Mouse (Mus musculus) layer of hippocampus, postnatal 10 days (tissue): ENCODE data around the gene Rpl27a. TPM values are rescaled to one million over a fixed set of nuclear protein-coding genes. Genes with fewer than 3 reads are reported as not detected.

Experiments
- DNase-seq, 2 experiments: peaks; one replicate each; pipeline ENCODE4 v3.0.0; 2021; ENCODE audit warnings: low spot score in 2 of 2
- microRNA-seq, 2 experiments: library from miRNA; unstranded; fragments of <30 nt; microRNA quantifications; one replicate each; pipeline ENCODE4 v1.2.0; 2021
- total RNA-seq, 2 experiments: library from RNA; stranded (reverse); gene quantifications; 2 replicates each; pipeline ENCODE4 v1.2.3; 2021

Rpl27a gene
- total RNA-seq, 2 experiments from 2014 or later = 148 to 164 TPM

DNA sequence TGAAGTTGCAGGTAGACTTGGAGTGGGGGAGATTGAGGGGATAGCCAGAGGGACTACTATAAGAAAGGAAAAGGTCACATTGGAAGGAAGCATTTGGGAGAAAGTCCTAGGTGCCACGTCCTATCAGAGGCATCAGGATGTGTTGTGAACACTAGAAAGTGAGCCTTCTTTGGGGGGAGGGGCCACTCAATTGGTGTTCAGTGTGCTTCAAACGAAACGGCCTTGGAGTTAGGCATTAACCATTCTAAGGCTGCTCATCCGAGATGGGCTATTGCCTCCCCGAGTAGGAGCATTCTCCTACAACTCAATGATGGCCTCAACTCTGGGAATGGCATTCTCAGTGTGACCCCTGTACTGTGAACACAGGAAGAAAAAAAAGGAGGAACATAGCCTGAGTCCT lies 43.7 kb downstream of the Rpl27a start:
- no peak for DNase-seq

DNA sequence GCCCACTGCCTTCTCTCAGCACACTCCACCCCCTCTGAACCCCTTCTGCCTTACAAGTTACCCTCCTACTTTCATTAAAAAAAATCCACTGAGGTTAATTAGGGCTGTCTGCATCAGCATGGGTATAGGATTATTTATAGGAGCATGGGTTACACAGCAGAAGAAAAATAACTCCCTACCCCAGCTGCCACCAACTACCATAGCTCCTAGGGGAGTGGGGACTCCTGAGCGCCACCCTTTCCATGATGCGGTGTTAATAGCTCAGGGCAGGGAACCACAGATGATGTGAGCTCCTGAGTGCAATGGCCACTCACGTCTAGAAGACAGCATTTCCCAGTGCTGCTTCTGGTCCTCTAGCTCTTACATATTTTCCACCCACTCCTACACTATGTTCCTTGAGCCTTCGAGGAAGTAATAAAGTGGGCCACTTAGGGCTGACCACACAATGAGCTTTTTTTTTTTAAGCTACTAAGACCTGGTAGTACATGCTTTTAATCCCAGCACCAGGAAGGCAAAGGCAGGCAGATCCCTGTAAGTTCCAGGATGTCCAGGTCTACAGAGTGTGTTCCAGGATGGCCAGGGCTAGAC lies 44.9 kb downstream of the Rpl27a start:
- no peak for DNase-seq

DNA sequence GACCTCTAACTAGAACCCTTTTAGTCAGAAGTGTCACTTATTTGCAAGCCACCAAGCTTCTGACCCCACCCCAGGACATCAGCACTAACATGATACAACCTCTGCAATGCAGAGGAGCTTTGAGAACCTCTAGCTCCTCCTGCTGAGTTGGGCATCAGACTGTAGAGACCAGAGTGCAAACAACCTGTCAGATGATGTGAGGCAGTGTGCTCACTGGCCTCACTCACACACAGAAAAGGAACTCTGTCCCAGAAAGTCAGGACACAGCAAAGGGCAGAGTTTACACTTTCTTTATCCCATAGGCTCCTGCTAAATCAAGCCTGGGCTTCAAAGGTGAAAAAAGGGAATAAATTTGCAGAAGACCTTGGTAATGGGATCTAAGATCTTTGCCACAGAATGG lies 47.4 kb downstream of the Rpl27a start:
- DNase-seq = no peak

DNA sequence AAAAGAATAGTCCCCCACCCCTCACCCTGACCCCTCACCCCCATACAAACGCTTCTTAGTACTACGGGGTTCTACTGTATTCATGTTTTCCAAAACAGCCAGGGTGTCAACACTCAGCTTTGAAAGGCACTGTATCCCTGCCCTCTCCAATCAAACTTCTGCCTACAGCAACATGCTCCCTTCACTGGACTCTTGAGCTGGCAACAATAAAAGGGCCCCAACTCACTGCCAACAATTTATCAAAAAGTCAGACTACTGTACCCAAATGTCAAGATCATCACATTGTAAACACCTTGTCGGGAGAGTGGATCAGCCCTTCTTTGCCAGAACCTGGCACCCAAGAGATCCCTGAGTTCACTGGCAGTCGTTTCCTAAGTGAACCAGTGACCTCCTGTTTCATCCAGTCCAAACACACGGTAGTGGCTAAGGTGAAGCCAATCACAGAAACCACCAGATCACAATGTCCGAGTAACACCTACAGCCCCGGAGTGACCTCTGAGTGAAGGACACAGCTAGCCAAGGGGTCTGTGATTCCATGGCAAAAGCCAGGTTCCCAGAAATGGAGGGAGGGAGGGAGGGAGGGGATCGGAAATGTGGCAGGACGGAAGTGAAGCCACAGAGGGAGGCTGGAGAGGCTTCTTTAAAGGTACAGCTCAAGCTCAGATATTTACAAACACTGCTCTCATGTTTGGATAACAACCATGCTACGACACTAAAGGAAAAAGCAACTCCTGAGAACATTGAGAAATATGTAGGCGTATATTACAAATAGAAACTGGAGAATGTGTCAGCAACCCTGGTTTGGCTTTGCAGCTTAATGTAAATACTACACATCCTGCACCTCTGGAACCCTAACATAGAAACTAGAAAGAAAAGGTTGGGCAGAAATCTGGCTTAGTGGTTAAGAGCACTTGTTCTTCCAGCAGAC lies 48.2 kb downstream of the Rpl27a start:
- DNase-seq = no peak

DNA sequence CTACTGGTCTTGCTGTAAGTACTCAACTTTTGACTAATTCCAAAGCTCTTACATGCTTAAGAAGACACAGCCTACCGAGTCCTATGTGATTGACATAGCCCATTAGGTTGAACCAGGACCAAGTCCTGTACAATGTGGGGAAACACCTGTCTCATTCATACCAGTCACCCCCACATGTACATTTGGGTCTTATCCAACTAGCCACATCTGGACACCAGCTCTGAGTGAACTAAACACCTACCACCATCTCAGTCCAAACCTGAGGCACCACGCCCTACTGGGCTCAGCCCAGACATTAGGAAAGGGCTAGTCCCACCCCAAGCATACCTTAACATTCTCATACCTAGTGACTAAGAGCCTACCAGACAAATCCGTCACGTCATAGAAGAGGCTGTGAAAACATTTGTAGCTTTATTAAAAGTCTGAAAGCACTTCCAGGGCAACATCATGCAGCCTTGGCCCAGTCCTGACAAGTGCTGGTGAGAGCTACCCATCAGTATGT lies 49.5 kb downstream of the Rpl27a start:
- no peak for DNase-seq

Small RNA genes lying within 50 kb of the gene (microRNA-seq; reads per million reads assigned to microRNA genes)
- 0 to 0.20 reads per million in 2 experiments for gene Gm47284

Other genes starting within 250 kb of the Rpl27a start
- 1 to 10 TPM; 1.3 to 1.6 TPM for gene Stk33, start 80.1 kb upstream of the Rpl27a start, total RNA-seq
- gene Trim66, start 11.0 kb upstream of the Rpl27a start, total RNA-seq = 1 to 10 TPM; 4.0 to 4.5 TPM
- gene St5, start 184.5 kb downstream of the Rpl27a start, total RNA-seq = 10 to 100 TPM; 30.8 to 33.5 TPM
- 1 to 10 TPM; 6.7 to 6.9 TPM for gene Akip1, start 184.5 kb downstream of the Rpl27a start, total RNA-seq
- under 1 TPM; 0.30 to 0.40 TPM for gene BC051019, start 204.7 kb downstream of the Rpl27a start, total RNA-seq
- not detected for gene Ascl3, start 212.6 kb downstream of the Rpl27a start, total RNA-seq
- gene Tmem9b, start 233.7 kb downstream of the Rpl27a start, total RNA-seq = 10 to 100 TPM; 73.2 to 76.8 TPM